Mouse (Mus musculus) testis, postnatal 10 days (tissue): Measurements from ENCODE around the gene Tnnt3.
A peak's percentile ranks its signal among the peaks of the same experiment; 100 is the strongest.

Experiments used
- DNase-seq: peaks from one replicate; pipeline ENCODE4 v3.0.0; 2021; ENCODE audit warnings: low spot score

Gene Tnnt3

DNA sequence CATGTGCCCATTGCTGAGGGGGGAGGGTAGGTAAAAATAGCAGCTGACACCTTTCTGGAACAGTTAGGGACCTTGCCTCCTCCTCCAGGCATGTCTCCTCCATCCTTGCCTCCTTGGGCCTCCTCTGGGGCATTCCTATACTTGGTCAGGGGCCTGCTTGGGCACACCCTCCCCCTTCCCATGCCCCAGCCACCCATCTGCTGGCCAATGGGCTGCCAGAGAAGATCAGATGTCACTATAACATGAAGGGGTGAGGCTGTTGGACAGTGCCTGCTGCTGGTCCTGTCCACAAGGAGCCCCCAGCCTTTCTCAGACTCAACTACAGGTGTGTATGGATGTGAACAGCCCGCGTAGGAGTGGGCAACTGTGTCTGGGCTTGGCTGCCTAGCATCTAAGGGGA lies at the start of gene Tnnt3:
Gene Tnnt3 (plus strand): TSS at position 262 of the 400 bp plus-strand sequence.
- no peak for DNase-seq

DNA sequence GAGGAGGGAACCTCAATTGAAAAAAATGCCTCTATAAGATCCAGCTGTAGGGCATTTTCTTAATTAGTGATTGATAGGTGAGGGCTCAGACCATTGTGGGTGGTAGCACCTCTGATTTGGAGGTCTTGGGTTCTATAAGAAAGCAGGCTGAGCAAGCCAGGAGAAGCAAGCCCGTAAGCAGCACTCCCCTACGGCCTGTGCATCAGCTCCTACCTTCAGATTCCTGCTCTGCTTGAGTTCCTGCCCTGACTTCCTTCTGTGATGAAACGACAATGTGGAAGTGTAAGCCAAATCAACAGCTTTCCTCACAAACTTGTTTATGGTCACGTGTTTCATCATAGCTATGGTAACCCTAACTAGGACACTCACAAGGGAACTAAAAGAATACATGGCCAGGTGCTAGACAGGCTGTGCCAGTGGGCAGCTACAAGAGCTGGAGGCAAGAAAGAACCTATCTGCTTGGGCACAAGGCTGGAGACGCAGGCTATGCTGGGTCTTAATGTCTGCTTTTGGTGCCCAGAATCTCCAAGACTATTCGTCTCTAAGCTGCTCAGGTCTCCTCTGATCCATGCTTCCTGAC lies 49.5 kb upstream of the Tnnt3 start:
- peak; percentile 29 for DNase-seq

DNA sequence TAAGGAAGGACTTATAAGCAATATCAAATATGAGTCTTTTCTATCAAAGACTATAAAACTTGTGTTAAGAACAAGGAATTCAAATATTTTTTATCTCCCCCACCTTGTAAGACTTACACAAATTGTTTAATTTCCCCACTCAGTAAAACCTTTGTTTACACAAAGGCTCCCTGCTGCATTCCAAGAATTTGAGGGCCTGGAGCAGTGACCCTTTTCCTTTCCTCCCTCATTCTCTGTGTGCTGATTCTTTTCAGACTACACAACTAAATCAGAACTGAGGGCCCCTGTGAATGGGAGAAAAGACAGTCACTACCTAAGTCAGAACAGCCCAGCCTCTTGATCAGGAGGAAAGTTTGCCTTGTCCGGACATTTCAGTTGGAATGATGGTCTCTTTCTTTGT lies 43.9 kb upstream of the Tnnt3 start:
- DNase-seq = peak; percentile 12

DNA sequence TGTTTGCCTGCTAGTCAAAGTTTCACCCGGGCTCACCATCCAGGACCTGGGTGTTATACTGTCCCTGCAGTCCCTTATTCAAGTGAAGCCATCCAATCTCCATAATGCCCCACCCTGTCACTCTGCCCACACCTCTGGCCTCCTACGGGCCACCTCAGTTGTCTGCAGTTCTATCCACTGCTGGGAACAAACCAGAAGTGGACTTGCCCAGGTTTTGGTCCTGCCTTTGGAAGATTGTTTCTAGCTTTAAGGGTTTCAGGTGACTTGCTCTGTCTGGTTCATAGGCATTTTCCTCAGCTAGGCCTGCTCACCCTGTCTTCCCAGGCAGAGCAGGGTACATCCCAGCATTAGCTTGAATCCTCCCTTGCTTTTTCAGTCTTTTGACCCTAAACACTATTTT lies 43.4 kb upstream of the Tnnt3 start:
- peak; percentile 32 for DNase-seq

DNA sequence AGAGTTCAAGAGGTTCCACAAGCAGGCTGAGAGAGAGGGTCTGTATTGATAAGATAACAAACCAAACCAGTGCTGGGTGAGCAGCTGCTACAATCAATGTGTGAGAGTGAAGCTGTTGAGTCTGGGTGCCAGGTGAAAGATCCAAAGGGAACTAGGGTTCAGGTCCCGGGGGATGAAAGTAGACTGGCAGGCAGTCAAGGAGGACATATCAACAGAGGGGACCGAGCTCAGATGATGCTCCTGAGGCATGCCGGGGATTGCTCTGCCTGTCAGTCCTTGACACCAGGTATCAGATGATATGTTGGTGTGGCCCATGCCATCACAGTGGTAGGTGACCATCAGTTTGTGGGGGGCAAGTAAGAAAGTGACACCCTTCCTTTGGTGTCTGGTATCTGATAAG lies 41.8 kb upstream of the Tnnt3 start:
- peak; percentile 41 for DNase-seq

DNA sequence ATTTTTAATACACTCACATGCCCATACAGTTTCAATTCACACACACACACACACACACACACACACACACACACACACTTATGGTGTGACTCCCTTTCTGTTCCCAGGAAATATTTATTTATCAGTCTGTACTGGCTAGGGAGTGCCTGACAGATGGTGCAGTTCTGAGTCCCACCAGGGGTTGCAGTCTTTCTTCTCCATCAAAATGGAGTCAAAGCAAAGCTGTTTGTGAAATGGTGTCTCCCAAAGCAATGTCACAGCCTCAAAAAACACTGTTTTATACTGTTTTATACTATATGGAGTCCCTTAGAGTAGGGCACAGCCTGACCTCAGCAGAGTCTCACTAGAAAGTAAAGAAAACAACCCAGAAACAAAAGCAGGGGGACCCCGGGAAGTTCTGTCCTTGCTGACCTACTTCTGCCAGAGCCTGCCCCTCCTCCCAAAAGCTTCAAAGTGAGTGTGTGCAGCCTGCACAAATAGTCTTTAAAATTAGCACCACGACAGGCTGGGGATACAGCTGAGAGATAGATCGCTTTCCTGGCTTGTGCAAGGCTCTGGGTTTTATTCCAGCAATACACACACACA lies 41.3 kb upstream of the Tnnt3 start:
- DNase-seq = peak; percentile 71

DNA sequence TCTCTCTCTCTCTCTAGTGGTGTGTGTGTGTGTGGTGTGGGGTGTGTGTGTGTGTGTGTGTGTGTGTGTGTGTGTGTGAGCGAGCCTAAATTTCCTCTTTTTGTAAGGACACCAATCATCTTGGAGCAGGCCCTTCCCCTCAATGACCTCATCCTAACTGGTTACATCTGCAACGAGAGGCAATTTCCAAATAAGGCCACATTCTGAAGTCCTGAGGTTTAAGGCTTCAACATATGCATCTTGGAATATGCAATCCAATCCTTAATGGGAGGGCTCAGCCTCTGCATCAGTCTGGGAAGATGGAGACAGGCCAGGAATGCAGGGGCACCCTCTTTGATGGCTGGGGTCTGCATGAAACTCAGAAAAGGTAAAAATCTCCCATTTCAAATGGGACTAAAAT lies 40.6 kb upstream of the Tnnt3 start:
- peak; percentile 42 for DNase-seq

DNA sequence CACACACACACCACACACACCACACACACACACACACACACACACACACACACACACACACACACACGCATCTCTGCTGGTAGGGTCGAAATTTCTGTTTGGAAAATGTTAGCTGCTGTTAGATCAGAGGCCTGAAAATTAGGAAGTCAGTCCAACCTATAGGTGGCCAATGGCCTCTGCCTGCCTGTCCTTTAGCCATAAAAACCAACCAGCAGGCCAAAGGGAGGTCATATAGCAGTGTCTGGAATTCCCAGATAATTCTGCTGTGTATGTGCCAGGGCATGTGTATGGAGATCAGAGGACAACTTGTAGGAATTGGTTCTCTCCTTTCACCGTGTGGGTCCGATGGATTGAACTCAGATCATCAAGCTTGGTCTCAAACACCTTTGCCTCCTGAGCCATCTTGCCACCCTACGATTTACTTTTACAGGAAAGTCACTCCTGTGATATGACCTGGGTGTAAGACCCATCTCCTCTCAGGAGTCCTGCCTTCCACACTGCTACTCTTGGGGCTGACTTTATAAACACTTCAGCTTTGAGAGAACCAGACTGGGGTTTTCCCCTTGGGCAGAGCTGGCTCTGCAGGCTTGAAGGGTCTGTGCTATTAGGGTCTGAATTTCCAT lies 39.8 kb upstream of the Tnnt3 start:
- DNase-seq = peak; percentile 32

DNA sequence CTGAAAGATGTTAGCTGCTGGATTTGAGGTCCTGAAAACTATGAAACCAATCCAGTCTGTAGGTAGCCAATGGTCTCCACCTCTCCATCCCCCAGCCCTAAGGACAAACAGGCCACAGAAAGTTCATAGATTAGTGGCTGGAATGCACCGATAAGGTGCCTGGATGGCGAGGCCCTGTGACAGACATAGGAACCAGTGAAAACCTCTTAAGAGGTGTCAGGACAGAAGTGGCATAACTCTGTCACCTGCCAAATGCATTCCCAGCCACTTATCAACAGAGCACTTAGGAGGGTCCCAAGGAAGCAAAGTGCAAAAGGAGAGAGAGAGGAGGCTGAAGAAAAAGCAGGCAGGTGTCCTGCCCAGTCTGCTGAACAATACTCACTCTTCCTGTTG lies 39.3 kb upstream of the Tnnt3 start:
- peak; percentile 31 for DNase-seq

DNA sequence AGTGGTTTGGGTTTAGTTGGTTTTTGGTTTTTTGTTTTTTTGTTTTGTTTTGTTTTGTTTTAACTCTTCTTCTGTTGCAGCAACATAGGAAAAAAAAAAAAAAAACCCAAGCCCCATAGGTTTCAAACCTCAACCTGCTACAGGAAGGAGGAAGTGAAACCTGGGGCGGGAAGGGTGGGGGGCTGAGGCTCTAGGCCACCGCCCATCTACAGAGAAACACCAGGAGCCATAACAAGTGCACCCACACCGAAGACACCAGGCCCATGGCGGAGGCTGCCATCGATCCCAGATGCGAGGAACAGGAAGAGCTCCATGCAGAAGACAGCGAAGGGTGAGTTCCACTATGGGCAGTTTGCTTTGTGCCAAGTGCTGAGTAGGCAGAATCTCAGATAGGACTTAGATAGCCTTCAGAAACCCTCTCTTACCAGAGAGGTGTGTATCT lies 38.0 kb upstream of the Tnnt3 start, which contains the start of gene Lsp1:
Gene Lsp1 (plus strand): TSS at position 174 of the 442 bp plus-strand sequence.
- peak; percentile 38 for DNase-seq

DNA sequence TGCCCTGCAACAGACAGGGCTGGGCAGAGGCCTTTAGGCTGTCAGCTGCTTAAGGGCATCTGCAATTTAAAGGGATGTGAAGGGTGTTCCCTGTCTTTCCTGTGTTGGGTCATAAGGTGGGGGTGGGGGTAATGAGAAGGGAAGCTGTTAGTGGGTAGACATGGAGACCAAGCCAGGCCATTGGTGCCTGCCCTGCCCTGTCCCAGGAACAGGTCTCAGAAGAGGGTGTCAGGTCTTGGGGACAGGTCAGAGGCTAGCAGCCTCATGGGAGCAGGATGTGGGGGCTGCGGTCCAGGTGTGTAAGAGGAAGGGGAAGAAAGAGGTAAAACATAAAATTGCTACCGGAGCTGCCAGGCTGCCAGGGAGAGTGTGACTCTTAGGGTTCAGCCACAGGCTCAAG lies 37.2 kb upstream of the Tnnt3 start:
- peak; percentile 38 for DNase-seq

DNA sequence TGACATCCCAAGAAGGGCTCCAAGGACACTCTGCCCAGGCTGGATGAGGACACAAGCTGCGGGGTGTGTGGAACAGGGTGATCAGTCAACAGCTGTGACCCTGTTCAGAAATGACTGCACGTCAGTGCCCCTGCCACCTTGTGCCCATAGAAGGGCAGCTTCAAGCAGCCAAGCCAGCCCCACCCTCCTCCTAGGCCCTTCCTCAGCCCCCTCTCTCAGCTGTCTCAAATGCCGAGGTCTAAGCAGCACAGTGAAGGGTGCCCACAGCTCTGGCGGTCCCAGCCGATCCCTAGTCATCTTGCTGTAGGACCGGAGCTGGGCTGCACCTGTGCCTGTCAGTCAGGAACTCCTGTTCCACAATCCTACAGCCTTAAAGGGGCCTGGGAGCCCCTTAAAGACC lies 36.4 kb upstream of the Tnnt3 start:
- peak; percentile 40 for DNase-seq

DNA sequence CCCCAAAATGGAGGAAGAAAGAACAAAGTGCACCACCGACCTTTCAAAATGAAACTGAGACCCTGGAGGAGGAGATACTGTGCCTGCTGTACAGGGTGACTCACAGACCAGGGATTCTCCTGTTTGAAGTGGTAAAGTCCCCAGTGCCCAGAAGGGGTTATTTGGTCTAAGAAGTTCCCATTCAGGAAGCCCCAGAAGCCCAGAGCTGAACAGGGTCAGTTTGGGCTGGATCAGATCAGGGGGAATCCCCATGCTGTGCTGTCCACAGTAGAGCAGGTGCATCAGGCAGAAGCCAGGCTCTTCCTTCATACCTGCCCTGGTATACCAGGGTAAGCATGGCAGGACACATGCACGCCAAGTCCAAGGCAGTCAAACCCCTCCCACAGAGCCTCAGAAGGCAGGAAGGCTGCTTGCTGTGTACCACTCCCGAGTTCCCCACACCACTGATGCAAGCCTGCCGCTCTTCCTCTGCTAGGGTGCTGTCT lies 36.0 kb upstream of the Tnnt3 start:
- DNase-seq = peak; percentile 36

DNA sequence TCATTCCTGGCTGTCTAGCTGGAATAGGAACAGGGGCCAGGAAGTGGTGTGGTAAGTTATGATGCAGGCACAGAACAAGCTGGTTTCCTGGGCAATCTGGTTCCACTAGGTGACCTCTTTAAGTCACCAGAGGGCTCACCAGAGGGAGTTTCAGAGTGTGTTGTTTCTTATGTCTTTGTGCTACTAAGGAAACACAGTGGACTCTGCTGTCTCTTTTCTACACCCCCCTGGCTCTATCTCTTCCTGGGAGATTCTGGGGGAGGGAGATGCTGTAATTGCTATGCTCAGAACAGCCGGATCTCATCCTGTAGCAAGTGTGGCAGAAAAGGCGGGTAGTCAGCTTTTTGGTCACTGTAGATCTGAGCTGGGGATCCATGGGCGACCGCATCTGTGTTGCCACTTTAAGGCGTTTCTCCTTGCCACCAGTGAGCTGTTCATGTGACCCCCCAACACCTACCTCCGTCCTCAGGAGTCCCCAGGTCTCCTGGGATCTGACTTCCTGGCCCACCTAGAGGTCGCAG lies 28.4 kb upstream of the Tnnt3 start:
- peak; percentile 48 for DNase-seq

DNA sequence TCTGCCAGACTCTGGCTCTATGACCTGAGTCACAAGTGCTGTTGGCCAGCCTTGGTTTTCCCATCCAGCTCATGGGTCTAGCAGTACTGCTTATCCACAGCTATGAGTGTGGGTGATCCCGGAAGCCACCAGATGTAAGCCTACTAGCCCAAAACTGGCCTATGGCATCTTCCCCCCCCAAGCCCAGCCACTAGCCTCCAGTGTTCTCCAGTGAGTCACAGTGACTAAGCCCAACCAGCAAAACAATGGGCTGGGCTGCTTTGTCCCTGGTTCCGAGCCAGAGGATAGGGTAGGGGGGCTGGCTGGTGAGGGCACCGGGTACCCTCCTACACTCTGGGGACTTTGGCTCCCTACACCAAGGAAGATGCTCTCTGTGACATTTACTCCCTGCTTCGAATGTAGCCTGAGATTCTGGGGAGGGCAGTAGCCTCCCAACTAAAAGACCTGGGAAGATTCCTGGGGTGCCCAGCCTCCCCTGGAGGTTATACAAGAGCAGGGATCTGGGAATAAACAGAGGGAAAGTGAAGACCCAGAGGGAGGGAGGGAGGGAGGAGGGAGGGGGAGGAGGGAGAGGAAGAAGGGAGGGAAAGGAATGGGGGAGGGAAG lies 27.7 kb upstream of the Tnnt3 start:
- DNase-seq = peak; percentile 81

DNA sequence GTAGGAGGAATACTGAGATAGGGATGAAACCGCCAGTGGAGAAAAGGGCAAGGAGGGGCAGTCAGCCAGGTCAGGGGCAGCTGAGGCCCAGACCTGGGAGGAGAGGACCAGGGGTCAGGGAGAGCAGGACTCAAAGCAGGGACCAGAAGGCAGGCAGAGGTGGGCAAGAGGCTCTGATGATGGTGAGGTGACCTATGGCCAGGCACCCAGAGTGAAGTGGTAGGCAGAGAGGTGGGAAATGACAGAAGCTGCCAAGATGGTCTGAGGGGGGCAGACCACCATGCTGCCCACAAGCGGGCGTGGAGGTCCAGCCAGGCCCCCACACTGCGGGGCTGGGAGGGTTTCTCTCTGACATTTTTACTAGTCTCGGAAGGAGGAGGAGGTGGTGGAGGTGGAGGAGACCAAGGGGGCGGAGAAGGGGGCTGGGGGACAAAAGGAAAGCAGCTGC lies 27.2 kb upstream of the Tnnt3 start:
- peak; percentile 59 for DNase-seq

DNA sequence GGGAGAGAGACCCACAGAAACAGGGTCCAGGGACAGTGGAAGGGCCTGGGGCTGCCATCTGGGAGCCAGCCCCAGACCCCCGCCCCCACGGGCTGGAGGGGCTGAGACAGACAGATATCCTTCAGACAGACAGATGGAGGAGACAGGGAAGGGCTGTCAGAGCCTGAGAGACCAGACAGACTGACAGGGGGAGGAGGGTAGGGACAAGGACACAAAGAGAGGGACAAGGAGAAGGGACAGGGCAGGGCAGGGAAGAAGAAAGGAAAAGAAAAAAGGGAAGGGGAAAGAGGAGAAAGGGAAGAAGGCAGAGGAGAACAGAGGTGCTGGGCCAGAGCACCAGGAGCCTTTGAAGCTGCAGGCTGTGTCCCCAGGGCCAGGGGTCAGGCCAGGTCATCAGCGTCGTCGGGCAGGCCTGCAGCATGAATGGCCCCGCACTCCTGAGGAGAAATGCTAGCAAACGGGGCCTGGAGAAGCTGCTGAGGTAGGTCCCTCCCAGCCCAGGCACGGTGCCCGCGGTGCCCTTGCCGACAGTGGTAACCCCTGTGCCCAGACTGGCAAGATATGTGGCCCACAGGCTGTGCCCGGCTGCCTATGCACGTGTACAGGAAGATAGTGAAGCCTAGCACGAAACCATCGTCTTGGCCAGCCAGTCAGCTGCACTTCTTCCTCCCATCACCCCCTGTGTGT lies 26.6 kb upstream of the Tnnt3 start:
- DNase-seq = peak; percentile 72

DNA sequence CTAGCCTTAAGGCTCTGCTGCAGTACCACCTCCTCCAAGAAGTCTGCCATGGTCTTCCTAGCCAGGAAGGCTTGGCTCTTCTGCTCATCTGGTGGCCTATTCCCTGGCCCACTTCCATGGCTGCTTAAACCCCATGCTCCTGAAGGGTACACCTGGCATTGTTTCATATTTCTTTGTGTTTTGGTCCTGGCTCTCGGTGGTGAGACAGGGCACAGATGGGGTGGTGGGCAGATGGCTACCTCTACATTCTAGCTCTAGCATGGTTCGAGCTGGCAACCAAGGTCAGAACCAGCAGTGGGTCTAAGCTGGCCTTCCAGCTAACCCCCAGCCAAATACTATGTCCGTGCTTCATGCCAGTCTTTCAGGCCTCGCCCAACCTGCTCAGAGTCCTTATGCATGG lies 25.7 kb upstream of the Tnnt3 start:
- DNase-seq = peak; percentile 38

DNA sequence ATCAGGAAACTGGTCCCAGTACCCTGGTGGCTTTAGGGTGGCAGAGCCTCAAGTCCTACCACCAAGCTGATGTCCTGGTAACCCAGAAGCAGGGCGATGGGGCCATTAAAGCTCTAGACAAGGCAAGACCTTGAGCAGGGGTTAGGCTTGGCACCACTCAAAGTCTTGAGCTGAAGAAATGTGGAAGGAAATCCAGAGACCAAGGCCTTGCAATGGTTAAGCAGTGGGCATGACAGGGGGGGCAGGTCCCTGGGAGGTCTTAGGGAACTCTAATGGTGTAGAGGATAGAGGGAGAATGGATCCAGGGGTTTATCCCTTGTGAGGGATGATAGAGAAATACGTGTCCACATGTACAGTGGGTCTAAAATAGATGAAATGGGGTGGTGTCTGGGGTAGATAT lies 25.2 kb upstream of the Tnnt3 start:
- DNase-seq = peak; percentile 36

DNA sequence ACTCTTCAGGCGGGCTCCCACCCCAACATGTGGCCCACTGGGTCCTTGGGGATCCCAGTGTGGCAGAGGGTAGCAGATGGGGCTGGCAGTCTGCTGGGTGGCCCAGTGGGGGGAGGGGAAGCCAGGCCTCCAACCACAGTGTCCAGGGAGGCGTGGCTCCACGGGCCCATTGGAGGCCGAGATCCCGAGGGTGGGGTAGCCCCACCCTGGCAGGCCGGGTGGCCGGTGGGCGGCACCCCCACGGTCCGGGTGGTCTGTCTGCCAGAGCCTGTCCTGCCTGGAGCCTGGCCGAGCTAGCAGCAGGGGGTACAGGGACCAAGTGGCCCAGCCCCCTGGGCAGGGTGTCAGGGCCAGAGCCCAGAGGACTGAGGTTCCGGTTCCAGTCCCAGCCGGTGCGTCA lies 23.8 kb upstream of the Tnnt3 start:
- DNase-seq = peak; percentile 81

DNA sequence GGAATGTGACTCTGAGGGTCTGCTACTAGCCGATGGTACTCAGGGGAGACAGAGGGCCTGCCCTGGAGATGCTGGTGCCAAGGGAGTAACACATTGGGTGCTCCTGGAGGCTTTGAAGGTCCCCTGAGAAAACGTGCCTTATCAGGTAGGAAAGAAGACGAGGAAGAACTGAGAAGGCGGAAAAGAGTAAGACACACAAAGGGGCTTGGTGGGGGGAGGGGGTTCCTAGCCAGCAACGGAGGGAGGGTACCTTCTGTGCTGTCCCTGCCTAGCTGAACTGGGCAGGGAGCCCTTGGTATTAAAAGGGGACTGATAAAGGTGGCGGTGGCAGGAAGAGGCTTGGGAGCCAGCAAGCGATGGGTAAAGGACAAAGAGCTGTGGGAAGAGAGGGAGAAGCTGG lies 23.0 kb upstream of the Tnnt3 start:
- no peak for DNase-seq

DNA sequence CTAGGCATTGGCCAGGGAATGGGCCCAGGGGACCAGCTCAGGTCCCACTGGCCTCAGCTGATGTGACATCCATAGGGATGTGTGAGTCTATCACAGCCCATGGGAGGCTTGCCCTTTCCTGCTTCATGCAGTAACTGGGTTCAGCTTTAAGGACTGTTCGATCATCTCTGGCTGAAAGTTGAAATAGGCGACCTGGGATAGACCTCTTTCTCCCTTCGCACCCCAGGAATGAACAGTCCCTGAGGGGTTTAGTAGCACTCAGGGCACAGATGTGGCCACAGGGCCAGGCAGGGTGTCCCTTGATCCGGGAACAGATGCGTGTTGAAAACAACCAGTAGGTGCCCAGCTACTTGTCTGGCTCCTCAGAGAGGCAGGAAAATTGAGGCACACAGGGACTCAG lies 22.4 kb upstream of the Tnnt3 start:
- DNase-seq = no peak
